Mouse (Mus musculus): ENCODE measurements around the gene Ppp4r1. TPM values are rescaled to one million over a fixed set of nuclear protein-coding genes. Genes with fewer than 3 reads are reported as not detected.

Gene Ppp4r1
- 54.9 and 63.7 TPM in 2 replicates for polyA plus RNA-seq (2016; fragmentation: Nextera tagmentation; extraction: Ambion mirVana)

DNA sequence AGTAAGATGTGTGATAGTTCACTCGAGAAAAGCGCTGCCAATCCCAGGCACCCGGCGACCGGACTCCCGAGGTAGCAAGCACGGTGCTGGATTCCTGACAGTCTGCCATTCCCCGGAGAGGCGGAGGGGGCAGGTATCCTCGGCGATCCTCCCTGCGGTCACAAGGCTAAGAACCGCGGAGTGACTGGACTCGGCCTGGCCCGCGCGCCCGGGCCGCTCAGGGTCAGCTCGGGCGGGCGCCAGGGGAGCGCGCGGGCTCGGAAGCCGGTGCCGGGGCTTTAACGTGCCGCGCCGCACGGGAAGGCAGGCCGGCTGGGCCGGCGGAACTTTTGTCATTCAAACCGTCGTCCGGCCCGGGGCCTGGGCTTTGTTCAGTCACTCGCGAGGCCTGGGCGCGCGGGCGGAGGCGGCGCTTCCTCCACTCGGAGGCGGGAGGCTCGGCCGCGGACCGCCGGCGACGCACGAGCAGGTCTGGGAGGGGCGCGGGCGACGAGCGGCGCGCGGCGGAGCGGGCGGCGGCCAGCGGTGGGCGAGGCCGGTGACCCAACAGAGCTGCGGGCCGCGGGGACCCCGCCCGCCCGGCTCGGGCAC lies at the start of gene Ppp4r1:
Gene Ppp4r1, plus strand, starts transcription at position 23 of the 591 bp plus-strand sequence.
- H3K36me3 ChIP-seq: peaks cover 15% of the 10 kb centered on the region; the same call in 1 of the 2 replicates
- H3K27ac ChIP-seq (replicated peaks): peak within 1 kb of the TSS; percentile 100
- H3K4me1 ChIP-seq: peaks cover 14% of the 10 kb centered on the region
- ATAC-seq (ENCODE audit: low FRiP score, low read depth): peak; percentile 84
- H3K9me3 ChIP-seq: no peaks in the 10 kb centered on the region
- peak within 1 kb of the TSS; percentile 99 for H3K9ac ChIP-seq (replicated peaks)
- under 1% methylated on average over 55 of the region's 81 CpGs for WGBS
- no peaks in the 10 kb centered on the region for H3K27me3 ChIP-seq
- H3K4me2 ChIP-seq (replicated peaks): peak within 1 kb of the TSS; percentile 64
- peak within 1 kb of the TSS; percentile 89 for H3K4me3 ChIP-seq

DNA sequence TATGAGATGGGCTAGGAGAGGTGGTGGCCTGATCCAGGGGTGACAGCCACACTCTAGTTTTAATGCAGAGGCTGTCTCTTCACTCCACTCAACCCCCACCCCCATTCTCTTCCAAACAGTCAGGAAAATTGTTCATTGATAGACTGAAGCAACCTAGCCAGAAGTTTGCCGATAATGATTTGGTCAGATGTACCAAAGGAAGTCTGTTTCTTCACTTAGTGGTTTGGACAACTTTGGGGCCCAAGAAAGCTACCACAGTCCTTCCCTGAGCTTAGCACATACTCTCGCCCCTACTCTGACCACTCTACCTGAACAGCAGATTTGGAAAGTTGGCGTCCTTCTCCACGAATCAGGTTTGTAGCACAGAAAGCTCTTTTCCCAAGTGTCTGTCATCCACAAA lies 49.7 kb upstream of the Ppp4r1 start:
- H3K27ac ChIP-seq (replicated peaks): no peak overlapping the region
- no peak overlapping the region for H3K4me2 ChIP-seq (replicated peaks)
- WGBS: 86% methylated on average over 4 of the region's 4 CpGs
- H3K36me3 ChIP-seq: no peaks in the 10 kb centered on the region
- ATAC-seq (ENCODE audit: low FRiP score, low read depth): no peak
- no peak overlapping the region for H3K9ac ChIP-seq (replicated peaks)
- H3K4me1 ChIP-seq: no peaks in the 10 kb centered on the region
- no peaks in the 10 kb centered on the region for H3K9me3 ChIP-seq
- H3K4me3 ChIP-seq: no peak overlapping the region
- no peaks in the 10 kb centered on the region for H3K27me3 ChIP-seq

DNA sequence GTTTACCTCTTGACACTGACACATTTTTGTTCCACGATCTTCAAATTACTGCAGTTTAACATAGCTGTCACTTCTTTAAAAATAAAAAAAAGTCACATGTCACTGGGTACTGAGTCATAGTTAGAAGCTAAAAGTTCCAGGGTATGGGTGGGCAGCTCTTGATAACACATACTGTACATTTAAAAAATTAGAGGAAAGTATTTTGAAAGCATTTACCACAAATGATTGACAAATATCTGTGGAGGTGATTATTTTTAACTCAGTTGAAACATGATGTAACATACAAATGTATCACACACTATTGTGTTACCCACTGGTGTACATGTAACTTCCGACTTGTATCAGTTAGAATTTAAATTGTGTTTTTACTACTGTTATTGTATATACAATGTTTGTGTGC lies 47.3 kb upstream of the Ppp4r1 start:
- Histone ChIP-seq H3K36me3 (no peaks in the 10 kb centered on the region), H3K4me1 (no peaks in the 10 kb centered on the region), H3K4me2 (replicated peaks) (no peak overlapping the region), H3K27me3 (no peaks in the 10 kb centered on the region), H3K9ac (replicated peaks) (no peak overlapping the region), H3K9me3 (no peaks in the 10 kb centered on the region), H3K27ac (replicated peaks) (no peak overlapping the region), H3K4me3 (no peak overlapping the region)
- 88% methylated on average over 2 of the region's 2 CpGs for WGBS
- no peak for ATAC-seq (ENCODE audit: low FRiP score, low read depth)

DNA sequence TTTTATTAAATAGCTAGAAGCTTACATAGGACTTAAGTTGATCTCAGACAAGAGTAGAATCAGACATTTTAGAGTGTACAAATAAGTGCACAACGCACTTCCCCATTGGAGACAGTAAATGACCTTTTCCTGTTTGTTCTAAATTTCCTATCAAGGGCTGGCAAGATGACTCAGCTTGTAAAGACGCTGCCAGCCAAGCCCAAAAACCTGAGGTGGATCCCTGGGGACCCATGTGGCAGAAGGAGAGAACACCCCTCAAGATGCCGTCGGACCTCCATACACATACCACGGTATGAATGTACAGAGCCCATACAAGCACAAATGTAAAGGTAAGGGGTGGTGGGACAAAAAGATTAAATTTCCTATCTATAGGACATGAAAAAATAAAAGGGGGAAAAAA lies 45.2 kb upstream of the Ppp4r1 start:
- Histone ChIP-seq H3K4me3 (no peak overlapping the region), H3K27ac (replicated peaks) (no peak overlapping the region)
- 87% methylated on average over 5 of the region's 5 CpGs for WGBS

DNA sequence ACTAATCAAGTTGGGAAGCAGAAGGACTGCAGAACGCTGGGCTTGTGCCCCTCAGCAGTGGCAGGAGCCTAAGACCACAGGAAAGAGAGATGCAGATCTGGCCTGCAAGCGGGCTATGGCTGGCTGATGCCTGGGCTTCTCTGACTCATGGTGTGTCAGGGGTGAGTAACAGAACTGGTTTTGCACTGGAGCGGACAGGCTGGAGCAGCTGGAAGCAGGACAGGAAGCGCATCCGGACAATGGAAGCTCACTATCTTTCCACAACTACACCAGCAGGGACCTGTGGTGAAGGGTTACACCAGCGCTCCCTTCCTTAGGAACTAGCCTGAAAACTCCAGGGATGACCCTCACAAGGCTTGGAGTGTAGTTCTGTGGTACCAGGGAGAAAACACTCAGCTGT lies 44.8 kb upstream of the Ppp4r1 start:
- Histone ChIP-seq H3K9ac (replicated peaks) (no peak overlapping the region), H3K27ac (replicated peaks) (no peak overlapping the region), H3K9me3 (no peaks in the 10 kb centered on the region), H3K36me3 (no peaks in the 10 kb centered on the region), H3K4me3 (no peak overlapping the region), H3K4me1 (peaks cover 10% of the 10 kb centered on the region), H3K4me2 (replicated peaks) (no peak overlapping the region), H3K27me3 (no peaks in the 10 kb centered on the region)
- ATAC-seq (ENCODE audit: low FRiP score, low read depth): no peak
- WGBS: 88% methylated on average over 6 of the region's 6 CpGs

More for the DNA sequence above, 45.2 kb upstream of the Ppp4r1 start:
- Histone ChIP-seq H3K4me1 (peaks cover 6% of the 10 kb centered on the region), H3K36me3 (no peaks in the 10 kb centered on the region), H3K9ac (replicated peaks) (no peak overlapping the region), H3K27me3 (no peaks in the 10 kb centered on the region), H3K4me2 (replicated peaks) (no peak overlapping the region), H3K9me3 (no peaks in the 10 kb centered on the region)
- ATAC-seq (ENCODE audit: low FRiP score, low read depth): no peak

DNA sequence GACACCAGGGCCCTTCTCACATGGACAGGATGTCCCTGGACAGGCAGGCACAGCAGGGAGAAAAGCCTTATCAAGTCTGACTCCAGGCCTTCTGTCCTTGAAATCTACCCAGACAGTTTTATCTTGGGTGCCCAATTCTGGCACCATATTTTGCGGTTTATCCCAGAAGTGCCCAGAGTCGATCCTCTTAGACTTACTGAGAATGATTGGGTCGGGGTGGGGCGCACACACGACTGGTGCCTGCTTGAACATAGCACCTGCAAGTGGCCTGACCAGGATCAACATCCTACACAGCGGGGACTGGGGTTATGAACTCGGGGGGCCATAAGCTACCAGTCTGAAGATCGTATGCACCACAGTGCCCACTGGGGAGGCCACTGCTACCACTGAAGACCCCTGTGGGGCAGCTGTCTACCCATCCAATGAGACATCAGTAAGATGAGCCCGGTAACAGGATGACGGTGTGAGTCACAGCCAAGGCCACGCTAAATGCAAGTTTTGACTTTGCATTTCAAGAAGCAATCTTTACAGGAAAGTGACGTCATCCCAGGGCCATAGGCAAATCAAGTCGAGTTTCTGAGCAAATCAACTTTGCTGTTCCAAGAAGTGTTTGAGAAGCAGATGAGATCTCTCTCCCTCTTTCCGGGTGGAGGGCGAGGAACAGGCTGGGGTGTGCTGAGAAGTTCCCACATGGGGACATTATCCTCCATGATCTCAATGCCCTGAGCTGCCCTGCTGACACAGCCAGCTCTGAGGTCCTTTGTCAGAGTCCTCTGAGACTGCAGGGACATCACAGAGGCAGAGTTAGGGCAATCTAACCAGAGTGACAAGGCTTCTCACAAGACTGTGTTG lies 42.3 kb upstream of the Ppp4r1 start:
- 93% methylated on average over 15 of the region's 15 CpGs for WGBS
- 0 out of 2 replicates have a peak, but pooled peaks cover under 1% of the 10 kb centered on the region for H3K36me3 ChIP-seq
- no peak overlapping the region for H3K27ac ChIP-seq (replicated peaks)
- no peaks in the 10 kb centered on the region for H3K9me3 ChIP-seq
- no peak for ATAC-seq (ENCODE audit: low FRiP score, low read depth)
- no peak overlapping the region for H3K4me2 ChIP-seq (replicated peaks)
- peaks cover 24% of the 10 kb centered on the region for H3K4me1 ChIP-seq
- no peaks in the 10 kb centered on the region for H3K27me3 ChIP-seq
- H3K4me3 ChIP-seq: no peak overlapping the region
- no peak overlapping the region for H3K9ac ChIP-seq (replicated peaks)

DNA sequence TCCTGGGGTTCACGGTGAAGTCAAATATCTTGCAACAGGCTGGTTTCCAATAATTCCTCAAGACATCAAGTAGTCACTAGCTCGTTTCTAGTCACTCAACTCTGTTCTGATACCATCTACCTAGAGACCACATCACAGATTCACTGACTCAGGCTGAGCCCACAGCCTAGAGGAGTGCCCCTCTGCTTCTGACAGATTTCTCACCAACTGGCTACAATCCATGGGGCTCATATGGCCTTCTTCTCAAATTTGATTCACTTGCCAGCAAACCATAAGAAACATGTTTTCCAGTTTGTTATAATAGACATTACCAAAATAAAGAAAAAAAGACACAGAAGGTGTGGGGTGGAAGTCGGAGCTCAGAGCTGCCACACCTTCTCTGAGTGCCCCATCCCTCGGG lies 40.8 kb upstream of the Ppp4r1 start:
- 0 out of 2 replicates have a peak, but pooled peaks cover 5% of the 10 kb centered on the region for H3K36me3 ChIP-seq
- H3K9me3 ChIP-seq: no peaks in the 10 kb centered on the region
- no peaks in the 10 kb centered on the region for H3K27me3 ChIP-seq
- H3K4me2 ChIP-seq (replicated peaks): no peak overlapping the region
- peaks cover 27% of the 10 kb centered on the region for H3K4me1 ChIP-seq
- H3K27ac ChIP-seq (replicated peaks): peak overlapping the region; percentile 63
- no peak overlapping the region for H3K9ac ChIP-seq (replicated peaks)
- no peak for ATAC-seq (ENCODE audit: low FRiP score, low read depth)
- no peak overlapping the region for H3K4me3 ChIP-seq
- WGBS: 94% methylated on average over 4 of the region's 4 CpGs

DNA sequence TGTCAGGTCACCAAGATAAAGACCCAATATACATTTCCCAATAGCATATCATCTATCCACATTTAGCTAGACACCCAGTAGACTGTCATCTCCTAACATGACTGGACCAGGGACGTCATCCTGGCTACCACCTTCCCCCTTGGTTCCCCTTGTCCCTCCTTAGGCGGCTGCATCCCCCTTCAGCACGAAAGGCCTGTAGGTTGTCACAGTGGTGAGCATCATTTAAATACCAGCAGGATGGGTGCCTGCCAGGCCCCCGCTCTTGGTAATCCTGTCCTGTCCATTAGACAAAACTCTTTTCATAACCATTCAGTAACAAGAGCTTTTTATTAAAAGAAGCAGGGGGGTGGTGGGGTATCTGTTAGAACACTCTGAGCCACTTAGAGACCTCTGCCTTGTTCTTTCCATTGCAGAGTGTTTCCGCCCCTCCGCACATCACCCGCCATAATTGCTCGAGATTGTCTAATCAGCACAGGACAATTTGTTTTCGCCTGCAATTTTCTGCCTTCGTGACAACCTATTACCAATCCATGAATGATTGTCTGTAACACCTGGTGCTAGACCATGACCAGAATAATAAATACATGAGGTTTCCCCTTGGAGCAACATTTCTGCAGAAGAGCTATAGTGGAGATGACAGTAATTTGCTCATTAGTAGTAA lies 40.0 kb upstream of the Ppp4r1 start:
- H3K9ac ChIP-seq (replicated peaks): no peak overlapping the region
- 0 out of 2 replicates have a peak, but pooled peaks cover 5% of the 10 kb centered on the region for H3K36me3 ChIP-seq
- H3K27me3 ChIP-seq: no peaks in the 10 kb centered on the region
- no peak overlapping the region for H3K4me2 ChIP-seq (replicated peaks)
- no peak overlapping the region for H3K4me3 ChIP-seq
- H3K27ac ChIP-seq (replicated peaks): peak overlapping the region; percentile 63
- WGBS: 43% methylated on average over 10 of the region's 10 CpGs
- peak; percentile 80 for ATAC-seq (ENCODE audit: low FRiP score, low read depth)
- peaks cover 29% of the 10 kb centered on the region for H3K4me1 ChIP-seq
- no peaks in the 10 kb centered on the region for H3K9me3 ChIP-seq

DNA sequence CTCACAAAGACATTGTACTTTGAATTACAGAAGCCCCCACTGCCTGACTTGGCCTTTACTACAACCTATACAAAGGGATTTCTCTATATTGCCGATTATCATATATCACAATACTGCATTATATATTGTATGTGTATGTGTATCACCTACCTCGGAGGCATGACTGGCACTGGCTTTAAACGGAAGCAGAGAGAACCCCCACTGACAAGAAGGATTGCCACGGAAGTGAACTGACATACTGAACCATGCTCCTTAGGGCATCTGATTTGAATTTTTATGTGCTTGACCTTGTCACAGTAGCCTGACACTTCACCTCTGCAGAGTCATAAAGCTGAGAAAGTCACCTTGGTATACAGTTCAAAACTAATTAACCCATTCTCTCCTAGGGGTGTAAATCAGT lies 39.4 kb upstream of the Ppp4r1 start:
- Histone ChIP-seq H3K4me1 (peaks cover 29% of the 10 kb centered on the region), H3K4me3 (no peak overlapping the region), H3K9ac (replicated peaks) (no peak overlapping the region), H3K27me3 (no peaks in the 10 kb centered on the region), H3K9me3 (no peaks in the 10 kb centered on the region), H3K4me2 (replicated peaks) (no peak overlapping the region), H3K27ac (replicated peaks) (peak overlapping the region; percentile 63), H3K36me3 (0 out of 2 replicates have a peak, but pooled peaks cover 5% of the 10 kb centered on the region)
- ATAC-seq (ENCODE audit: low FRiP score, low read depth): peak; percentile 57
- 59% methylated on average over 4 of the region's 4 CpGs for WGBS

DNA sequence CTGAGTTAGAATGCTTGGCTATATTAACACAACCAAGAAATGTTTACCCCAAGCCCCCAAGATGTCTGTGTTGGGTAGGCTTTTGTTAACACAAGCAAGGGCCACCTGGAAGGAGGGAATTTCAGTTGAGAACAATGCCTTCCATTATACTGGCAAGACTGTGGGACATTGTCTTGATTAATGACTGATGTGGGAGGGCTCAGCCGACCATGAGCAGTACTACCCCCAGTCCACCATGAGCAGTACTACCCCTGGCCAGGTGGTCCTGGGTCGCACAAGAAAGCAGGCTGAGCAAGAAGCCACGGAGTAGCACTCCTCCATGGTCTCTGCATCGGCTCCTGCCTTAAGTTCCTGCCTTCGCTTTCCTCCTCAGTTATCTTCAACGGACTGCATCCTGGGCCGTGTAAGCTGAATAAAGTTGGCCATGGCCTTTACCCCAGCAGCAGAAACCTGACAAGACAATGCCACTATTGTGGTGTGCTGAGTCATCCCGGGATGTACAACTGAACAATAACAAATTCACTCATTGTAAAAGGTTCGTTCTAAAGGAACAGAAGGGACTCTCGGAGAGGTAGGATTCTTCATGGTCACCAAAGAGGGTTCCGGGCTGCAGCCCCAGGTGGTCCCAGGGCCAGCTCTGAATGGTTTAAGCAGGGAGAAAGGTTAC lies 38.6 kb upstream of the Ppp4r1 start:
- Histone ChIP-seq H3K36me3 (0 out of 2 replicates have a peak, but pooled peaks cover 5% of the 10 kb centered on the region), H3K27ac (replicated peaks) (peak overlapping the region; percentile 20; the same call in 1 of the 2 replicates), H3K9me3 (no peaks in the 10 kb centered on the region), H3K9ac (replicated peaks) (no peak overlapping the region), H3K4me2 (replicated peaks) (no peak overlapping the region), H3K27me3 (no peaks in the 10 kb centered on the region), H3K4me1 (peaks cover 29% of the 10 kb centered on the region), H3K4me3 (no peak overlapping the region)
- WGBS: 79% methylated on average over 11 of the region's 11 CpGs
- ATAC-seq (ENCODE audit: low FRiP score, low read depth): no peak

DNA sequence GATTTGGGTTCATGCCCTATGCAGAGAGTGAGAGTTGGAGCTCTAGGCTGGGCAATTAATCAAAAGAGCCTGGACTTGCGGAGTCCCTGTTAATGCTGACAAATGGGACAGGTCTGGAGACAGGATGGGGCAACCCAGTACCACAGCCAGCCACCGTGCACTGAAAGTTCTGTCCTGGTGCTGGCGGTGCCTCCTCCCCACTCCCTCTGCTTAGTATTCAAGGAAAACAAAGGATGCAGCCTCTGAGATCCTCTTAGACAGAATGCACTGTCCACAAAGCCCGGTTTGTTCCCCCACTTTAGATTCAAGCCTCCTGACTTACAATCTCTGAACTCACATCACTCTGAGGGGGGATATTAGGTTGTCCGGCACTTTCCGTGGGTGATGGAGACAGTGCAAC lies 36.1 kb upstream of the Ppp4r1 start:
- H3K27ac ChIP-seq (replicated peaks): no peak overlapping the region; the same call in 1 of the 2 replicates
- peaks cover 29% of the 10 kb centered on the region for H3K4me1 ChIP-seq
- H3K36me3 ChIP-seq: 0 out of 2 replicates have a peak, but pooled peaks cover 5% of the 10 kb centered on the region
- H3K4me3 ChIP-seq: no peak overlapping the region
- no peaks in the 10 kb centered on the region for H3K9me3 ChIP-seq
- no peak for ATAC-seq (ENCODE audit: low FRiP score, low read depth)
- H3K27me3 ChIP-seq: no peaks in the 10 kb centered on the region
- WGBS: 62% methylated on average over 6 of the region's 6 CpGs
- H3K9ac ChIP-seq (replicated peaks): no peak overlapping the region
- no peak overlapping the region for H3K4me2 ChIP-seq (replicated peaks)

Measured in midbrain, embryonic 12.5 days (tissue).